ENCODE assay signal across 15 mouse cellular contexts in genomic region chr17:14826715-14827295, GRCm38 (mm10).
A peak's percentile ranks its signal among the peaks of the same experiment; 100 is the strongest.
DNase-seq lines count a peak whose midpoint lies in the region; ATAC-seq lines count a peak whose summit lies in the region.
"Had no signal": no experiment of that assay in that cellular context is flagged by ENCODE, and none has a peak within 500 bp of the region (broad histone marks: within the 10 kb centered on the region; RNA-seq: fewer than 3 reads in every experiment).

No protein-coding gene starts in this region.

- no peak overlapping the region for H3K4me2 ChIP-seq in embryonic facial prominence, embryonic 14.5 days (ENCODE audit: low read depth, low read length)
- H3K4me2 ChIP-seq: embryonic facial prominence, embryonic 13.5 days; liver, embryonic 13.5 days had no signal

- H3K4me3 ChIP-seq in embryonic facial prominence, embryonic 14.5 days (ENCODE audit: low read depth, low read length): no peak overlapping the region
- H3K4me3 ChIP-seq in embryonic facial prominence, embryonic 10.5 days: no peak overlapping the region
- H3K4me3 ChIP-seq: embryonic facial prominence, embryonic 13.5 days; liver, embryonic 13.5 days had no signal

- no peak overlapping the region for H3K9ac ChIP-seq in embryonic facial prominence, embryonic 14.5 days (ENCODE audit: low read depth, low read length)
- H3K9ac ChIP-seq: embryonic facial prominence, embryonic 13.5 days; liver, embryonic 13.5 days had no signal

- no peak overlapping the region for H3K27ac ChIP-seq in embryonic facial prominence, embryonic 14.5 days (replicated peaks; ENCODE audit: low read depth, low read length)
- no peak overlapping the region for H3K27ac ChIP-seq in embryonic facial prominence, embryonic 10.5 days (replicated peaks)
- H3K27ac ChIP-seq: embryonic facial prominence, embryonic 13.5 days; liver, embryonic 13.5 days had no signal

- WGBS in embryonic facial prominence, embryonic 14.5 days: 69% methylated on average over 6 of the region's 6 CpGs
- WGBS in embryonic facial prominence, embryonic 10.5 days: 64% methylated on average over 6 of the region's 6 CpGs

- ATAC-seq in embryonic facial prominence, embryonic 14.5 days (ENCODE audit: low read depth): no peak
- peak; percentile 79 for ATAC-seq in granulocyte monocyte progenitor cell, adult 5-6 weeks (replicated peaks; ENCODE audit: poor library complexity, severe bottlenecking)
- ATAC-seq in megakaryocyte, adult 5-6 weeks (ENCODE audit: poor library complexity, severe bottlenecking): no peak
- ATAC-seq: inflammation-experienced regulatory T-cells, adult 6 months had no signal

- H3K9me3 ChIP-seq in embryonic facial prominence, embryonic 14.5 days (ENCODE audit: control insufficient read depth, low read length): no peaks in the 10 kb centered on the region
- no peaks in the 10 kb centered on the region for H3K9me3 ChIP-seq in embryonic facial prominence, embryonic 10.5 days
- H3K9me3 ChIP-seq: embryonic facial prominence, embryonic 13.5 days; G1E; liver, embryonic 13.5 days had no signal

- no peaks in the 10 kb centered on the region for H3K36me3 ChIP-seq in embryonic facial prominence, embryonic 14.5 days (ENCODE audit: control insufficient read depth, insufficient read depth, low read length)
- no peaks in the 10 kb centered on the region for H3K36me3 ChIP-seq in embryonic facial prominence, embryonic 10.5 days (replicated peaks)
- H3K36me3 ChIP-seq: embryonic facial prominence, embryonic 13.5 days; G1E; liver, embryonic 13.5 days had no signal

- no peaks in the 10 kb centered on the region for H3K4me1 ChIP-seq in embryonic facial prominence, embryonic 14.5 days (ENCODE audit: control insufficient read depth, insufficient read depth, low read length)
- no peaks in the 10 kb centered on the region for H3K4me1 ChIP-seq in embryonic facial prominence, embryonic 10.5 days
- H3K4me1 ChIP-seq: embryonic facial prominence, embryonic 13.5 days; liver, embryonic 13.5 days had no signal

- DNase-seq in embryonic facial prominence, embryonic 14.5 days (ENCODE audit: low spot score): peak; percentile 45
- DNase-seq in embryonic facial prominence, embryonic 10.5 days (ENCODE audit: low spot score): no peak
- peak; percentile 13 for DNase-seq in layer of hippocampus, adult 9-10 months (ENCODE audit: low spot score)
- no peak for DNase-seq in layer of hippocampus, adult 11-12 months (ENCODE audit: low spot score)
- peak; percentile 86 for DNase-seq in 3T3-L1 (ENCODE audit: low read depth, low spot score)
- no peak for DNase-seq in adrenal gland, postnatal 14 days
- DNase-seq: cerebellum, adult 11-12 months; layer of hippocampus, postnatal 36 days; liver, embryonic 13.5 days; right cerebral cortex, postnatal 25 days had no signal

- no peaks in the 10 kb centered on the region for H3K27me3 ChIP-seq in embryonic facial prominence, embryonic 14.5 days (replicated peaks; ENCODE audit: control insufficient read depth, insufficient read depth, low read length)
- H3K27me3 ChIP-seq in embryonic facial prominence, embryonic 10.5 days (replicated peaks; ENCODE audit: low read depth, poor library complexity, severe bottlenecking): no peaks in the 10 kb centered on the region
- H3K27me3 ChIP-seq: embryonic facial prominence, embryonic 13.5 days; liver, embryonic 13.5 days had no signal

Comparison
In these comparisons a context has a peak if more than half of its experiments do, and no peak if none do; other contexts are left out.
1. DNase-seq: peak in embryonic facial prominence, embryonic 14.5 days (single experiment), layer of hippocampus, adult 9-10 months (single experiment) and 3T3-L1 (single experiment); none in embryonic facial prominence, embryonic 10.5 days (single experiment), layer of hippocampus, adult 11-12 months (single experiment) and adrenal gland, postnatal 14 days (single experiment).